Mouse (Mus musculus) Patski (cell line): Measurements from ENCODE around the gene Lsm3. TPM values are rescaled to one million over a fixed set of nuclear protein-coding genes. Genes with fewer than 3 reads are reported as not detected.

Experiments used
- ATAC-seq: fragments of 100-300 bp; one replicate; pipeline ENCODE4 v1.8.0; 2021
- CTCF ChIA-PET: fragments of 350-600 bp; sonication (Branson Sonifier 250); formaldehyde crosslinking; loops from one replicate; lab custom pipeline; 2022; ENCODE audit warnings: inconsistent platforms; lab: Charles Lee
- POLR2A ChIA-PET: fragments of 350-600 bp; sonication (Branson Sonifier 250); formaldehyde crosslinking; loops from one replicate; lab custom pipeline; 2022; ENCODE audit warnings: antibody characterized with exemption, inconsistent platforms; lab: Charles Lee
- DNase-seq: peaks from one replicate; pipeline ENCODE4 v3.0.0-alpha.2; 2011; ENCODE audit warnings: low read depth, low spot score
- H3K27me3 ChIP-seq: fragments of 371-371 bp; one replicate; pipeline ENCODE4 v1.5.1; 2021
- CTCF ChIP-seq: fragments of 100-300 bp; IDR thresholded peaks from one replicate; pipeline ENCODE4 v1.5.1; 2021
- in situ Hi-C: fragments of 300-500 bp; cut with MboI; formaldehyde crosslinking; loops from 3 replicates; pipeline ENCODE4 v1.11.1; 2018; ENCODE audit warnings: low pct_unique_long_range_greater_than_20kb, mixed read lengths
- polyA plus RNA-seq: library from polyadenylated mRNA; unstranded; gene quantifications from one replicate; pipeline ENCODE4 v1.2.3, GENCODE M21; 2021

The Lsm3 gene
- polyA plus RNA-seq, 1 experiment from 2014 or later: 82.6 TPM

- no peaks in the 10 kb centered on the region for H3K27me3 ChIP-seq
- in situ Hi-C loops: loop anchor here (5.0 kb wide), 2 partner anchors 42 to 217 kb away; no protein-coding TSS in a partner anchor
- ChIA-PET CTCF (no interaction called here), POLR2A (no interaction called here)
- no peak for DNase-seq
- TF ChIP-seq CTCF: no peak
- ATAC-seq: no peak
These were observed 14.9 kb downstream of the Lsm3 start for GRCm38 (mm10) chr6:91530673-91531072.

- DNase-seq (no peak), ATAC-seq (no peak)
- in situ Hi-C loops: loop anchor here (5.0 kb wide), 2 partner anchors 41 to 216 kb away; no protein-coding TSS in a partner anchor
- H3K27me3 ChIP-seq: no peaks in the 10 kb centered on the region
- TF ChIP-seq CTCF: no peak
- CTCF ChIA-PET: interaction anchor here (0.8 kb wide), 1 partner anchor 45 kb away, joined by 4 read pairs; no protein-coding TSS in a partner anchor
- POLR2A ChIA-PET: no interaction called here
These were observed 15.5 kb downstream of the Lsm3 start for GRCm38 (mm10) chr6:91531276-91531675.

GRCm38 (mm10) chr6:91532661-91533060 is 16.9 kb downstream of the Lsm3 start:
- no peak for TF ChIP-seq CTCF
- POLR2A ChIA-PET: interaction anchor here (0.5 to 1.6 kb wide), 7 partner anchors 19 to 216 kb away, joined by 3 to 8 read pairs (median 4); no protein-coding TSS in a partner anchor
- CTCF ChIA-PET: interaction anchor here (0.9 to 1.9 kb wide), 7 partner anchors 10 to 217 kb away, joined by 3 to 16 read pairs (median 3); no protein-coding TSS in a partner anchor
- DNase-seq (no peak), ATAC-seq (no peak)
- H3K27me3 ChIP-seq: no peaks in the 10 kb centered on the region
- in situ Hi-C loops: loop anchor here (5.0 kb wide), 2 partner anchors 40 to 215 kb away; no protein-coding TSS in a partner anchor

- CTCF ChIA-PET: interaction anchor here (0.9 to 1.9 kb wide), 6 partner anchors 9 to 199 kb away, joined by 3 to 16 read pairs (median 3); no protein-coding TSS in a partner anchor
- TF ChIP-seq CTCF: no peak
- DNase-seq: peak; percentile 83
- POLR2A ChIA-PET: interaction anchor here (0.5 to 1.6 kb wide), 8 partner anchors 28 to 215 kb away, joined by 3 to 8 read pairs (median 4); no protein-coding TSS in a partner anchor
- in situ Hi-C loops: loop anchor here (5.0 kb wide), 2 partner anchors 39 to 214 kb away; no protein-coding TSS in a partner anchor
- peak; percentile 65 for ATAC-seq
- no peaks in the 10 kb centered on the region for H3K27me3 ChIP-seq
These were observed 17.6 kb downstream of the Lsm3 start for GRCm38 (mm10) chr6:91533359-91533758.

GRCm38 (mm10) chr6:91533771-91534170 is 18.0 kb downstream of the Lsm3 start:
- in situ Hi-C loops: loop anchor here (5.0 kb wide), 2 partner anchors 39 to 214 kb away; no protein-coding TSS in a partner anchor
- DNase-seq (no peak), ATAC-seq (peak; percentile 56)
- no peaks in the 10 kb centered on the region for H3K27me3 ChIP-seq
- ChIA-PET POLR2A (interaction anchor here (0.7 to 1.6 kb wide), 4 partner anchors 28 to 174 kb away, joined by 3 to 8 read pairs (median 3); no protein-coding TSS in a partner anchor), CTCF (interaction anchor here (1.4 to 1.9 kb wide), 4 partner anchors 20 to 198 kb away, joined by 3 to 16 read pairs (median 4); no protein-coding TSS in a partner anchor)
- no peak for TF ChIP-seq CTCF

- TF ChIP-seq CTCF: no peak
- CTCF ChIA-PET: interaction anchor here (1.4 kb wide), 2 partner anchors 19 to 54 kb away, joined by 3 read pairs; no protein-coding TSS in a partner anchor
- no peaks in the 10 kb centered on the region for H3K27me3 ChIP-seq
- in situ Hi-C loops: loop anchor here (5.0 kb wide), 2 partner anchors 38 to 213 kb away; no protein-coding TSS in a partner anchor
- ATAC-seq (no peak), DNase-seq (no peak)
- POLR2A ChIA-PET: interaction anchor here (0.9 kb wide), 1 partner anchor 27 kb away, joined by 3 read pairs; no protein-coding TSS in a partner anchor
These were observed 18.5 kb downstream of the Lsm3 start for GRCm38 (mm10) chr6:91534268-91534667.

- ChIA-PET CTCF (interaction anchor here (0.7 to 1.4 kb wide), 3 partner anchors 14 to 27 kb away, joined by 3 to 4 read pairs (median 4); no protein-coding TSS in a partner anchor), POLR2A (interaction anchor here (0.6 kb wide), 1 partner anchor 150 kb away, joined by 7 read pairs; no protein-coding TSS in a partner anchor)
- DNase-seq: no peak
- no peak for ATAC-seq
- no peaks in the 10 kb centered on the region for H3K27me3 ChIP-seq
- in situ Hi-C loops: no loop called here
- no peak for TF ChIP-seq CTCF
These were observed 19.5 kb downstream of the Lsm3 start for GRCm38 (mm10) chr6:91535231-91535630.

- ATAC-seq: no peak
- in situ Hi-C loops: no loop called here
- CTCF ChIA-PET: interaction anchor here (1.4 kb wide), 2 partner anchors 13 to 15 kb away, joined by 4 read pairs; no protein-coding TSS in a partner anchor
These were observed 20.5 kb downstream of the Lsm3 start for GRCm38 (mm10) chr6:91536047-91536765.

GRCm38 (mm10) chr6:91541276-91541675 is 25.5 kb downstream of the Lsm3 start:
- TF ChIP-seq CTCF: no peak
- ATAC-seq (no peak), DNase-seq (no peak)
- POLR2A ChIA-PET: interaction anchor here (1.6 kb wide), 1 partner anchor 21 kb away, joined by 6 read pairs; no protein-coding TSS in a partner anchor
- in situ Hi-C loops: no loop called here
- no peaks in the 10 kb centered on the region for H3K27me3 ChIP-seq
- CTCF ChIA-PET: interaction anchor here (1.2 to 2.0 kb wide), 3 partner anchors 12 to 17 kb away, joined by 4 to 6 read pairs (median 5); no protein-coding TSS in a partner anchor

More at GRCm38 (mm10) chr6:91536047-91536765, 20.5 kb downstream of the Lsm3 start:
- no peak for TF ChIP-seq CTCF
- POLR2A ChIA-PET: no interaction called here
- no peaks in the 10 kb centered on the region for H3K27me3 ChIP-seq
- no peak for DNase-seq

GRCm38 (mm10) chr6:91543056-91543455 is 27.3 kb downstream of the Lsm3 start:
- in situ Hi-C loops: no loop called here
- DNase-seq (no peak), ATAC-seq (no peak)
- ChIA-PET POLR2A (interaction anchor here (1.1 kb wide), 1 partner anchor 12 kb away, joined by 3 read pairs; no protein-coding TSS in a partner anchor), CTCF (interaction anchor here (0.7 to 2.4 kb wide), 5 partner anchors 10 to 206 kb away, joined by 3 to 7 read pairs (median 3); no protein-coding TSS in a partner anchor)
- no peak for TF ChIP-seq CTCF
- no peaks in the 10 kb centered on the region for H3K27me3 ChIP-seq
